Mouse (Mus musculus) liver, postnatal 0 days (tissue): ENCODE results near the gene Gm20379.
A peak's percentile ranks its signal among the peaks of the same experiment; 100 is the strongest.

Source experiments
- CTCF ChIP-seq: sonication (generic); IDR thresholded peaks from 2 replicates; pipeline ENCODE4 v1.5.1; 2016; ENCODE audit warnings: antibody characterized with exemption, low read depth
- EP300 ChIP-seq: IDR thresholded peaks from 2 replicates; pipeline ENCODE4 v1.6.1; 2016; ENCODE audit warnings: antibody characterized with exemption, low read depth, mild to moderate bottlenecking

- TF ChIP-seq CTCF, result peak; percentile 90
- TF ChIP-seq EP300, result no peak
These were observed 48.9 kb downstream of the Gm20379 start, which contains the start of the genes Dhfr and Msh3 for GRCm38 (mm10) chr13:92354456-92355271.
